Mouse (Mus musculus): ENCODE data around the gene Gucd1. TPM values are rescaled to one million over a fixed set of nuclear protein-coding genes. Genes with fewer than 3 reads are reported as not detected.
"Not testable (repeated sequence)": the region's sequence is repeated elsewhere in the genome, so short reads cannot be mapped to it uniquely, and the experiment has no call there.

Gene Gucd1
- total RNA-seq, 1 experiment = 11.5 TPM

DNA sequence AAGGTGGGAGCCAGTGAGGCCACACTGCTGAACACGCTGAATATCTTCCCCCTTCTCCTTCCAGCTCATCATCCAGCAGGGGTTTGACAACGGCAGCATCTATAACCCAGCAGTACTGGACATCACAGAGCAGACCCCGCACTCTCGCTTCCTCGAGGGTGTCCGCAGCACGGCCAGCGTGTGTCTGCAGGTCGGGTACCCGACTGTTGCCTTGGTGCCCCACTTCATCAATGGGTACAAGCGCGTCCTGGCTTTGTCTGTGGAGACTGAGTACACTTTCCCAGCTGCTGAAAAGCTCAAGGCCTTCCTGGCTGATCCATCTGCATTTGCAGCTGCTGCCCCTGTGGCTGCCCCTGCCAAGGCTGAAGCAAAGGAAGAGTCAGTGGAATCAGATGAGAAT is 165.2 kb downstream of the Gucd1 start:
- no peak overlapping the region for H3K4me3 ChIP-seq (ENCODE audit: insufficient read depth in 1 of 2, low read depth in 1 of 2, low read length in 2 of 2, poor library complexity in 1 of 2, severe bottlenecking in 1 of 2)
- in situ Hi-C loops (cut with MboI; ENCODE audit: low sequenced_read_pairs in 2 of 2, unreplicated experiment in 2 of 2) = no loop called here
- H3K4me1 ChIP-seq (ENCODE audit: control insufficient read depth in 2 of 2, insufficient read depth in 2 of 2, low read length in 2 of 2, poor library complexity in 1 of 2) = no peaks in the 10 kb centered on the region
- H3K36me3 ChIP-seq (ENCODE audit: control insufficient read depth, insufficient read depth, low read length, poor library complexity, severe bottlenecking) = no peaks in the 10 kb centered on the region
- TF ChIP-seq ZC3H11A (IDR thresholded peaks at IDR 0.05; ENCODE audit: borderline replicate concordance, low read depth, low read length) (no peak), ZNF384 (IDR thresholded peaks at IDR 0.05; ENCODE audit: low read depth, low read length) (no peak), HCFC1 (IDR thresholded peaks at IDR 0.05; ENCODE audit: borderline replicate concordance, insufficient read depth, low read length) (no peak), CHD2 (IDR thresholded peaks at IDR 0.05; ENCODE audit: low read depth, low read length) (no peak), MAFK (IDR thresholded peaks at IDR 0.05; ENCODE audit: insufficient read depth, low read depth, low read length) (no peak)
- H3K9me3 ChIP-seq (ENCODE audit: control insufficient read depth, insufficient read depth, low read depth, low read length) = no peaks in the 10 kb centered on the region
- DNase-seq (ENCODE audit: low read depth, low spot score) = no peak
- H3K9ac ChIP-seq (ENCODE audit: insufficient read depth, low read depth, low read length, poor library complexity, severe bottlenecking) = no peak overlapping the region
- no peak overlapping the region for H3K27ac ChIP-seq (ENCODE audit: insufficient read depth, low read depth, low read length, poor library complexity, severe bottlenecking)

DNA sequence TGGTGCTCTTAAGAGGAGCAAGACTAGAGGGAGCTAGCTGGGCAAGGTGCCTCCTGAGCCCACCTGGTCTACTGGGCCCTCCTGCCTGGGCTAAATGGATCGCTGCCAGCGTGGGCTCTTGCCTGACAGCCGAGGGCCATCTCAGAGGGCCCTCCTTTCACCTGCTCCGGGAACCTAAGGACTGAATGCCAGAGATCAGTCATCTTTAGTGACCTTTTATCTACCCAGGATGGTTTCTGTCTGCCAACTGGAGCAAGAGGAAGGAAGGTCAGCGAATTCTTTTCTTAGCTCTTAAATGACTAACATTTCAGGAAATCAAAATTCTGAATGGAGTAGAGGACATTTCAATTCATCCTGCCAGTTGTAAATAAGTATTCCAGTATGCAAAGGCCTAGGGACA is 167.2 kb downstream of the Gucd1 start:
- no peak overlapping the region for H3K9ac ChIP-seq (ENCODE audit: insufficient read depth, low read depth, low read length, poor library complexity, severe bottlenecking)
- H3K36me3 ChIP-seq (ENCODE audit: control insufficient read depth, insufficient read depth, low read length, poor library complexity, severe bottlenecking) = no peaks in the 10 kb centered on the region
- DNase-seq (ENCODE audit: low read depth, low spot score) = no peak
- no peak overlapping the region for H3K4me3 ChIP-seq (ENCODE audit: insufficient read depth in 1 of 2, low read depth in 1 of 2, low read length in 2 of 2, poor library complexity in 1 of 2, severe bottlenecking in 1 of 2)
- TF ChIP-seq ZC3H11A (IDR thresholded peaks at IDR 0.05; ENCODE audit: borderline replicate concordance, low read depth, low read length) (no peak), ZNF384 (IDR thresholded peaks at IDR 0.05; ENCODE audit: low read depth, low read length) (no peak), CHD2 (IDR thresholded peaks at IDR 0.05; ENCODE audit: low read depth, low read length) (no peak), MAFK (IDR thresholded peaks at IDR 0.05; ENCODE audit: insufficient read depth, low read depth, low read length) (no peak), HCFC1 (IDR thresholded peaks at IDR 0.05; ENCODE audit: borderline replicate concordance, insufficient read depth, low read length) (no peak)
- H3K27ac ChIP-seq (ENCODE audit: insufficient read depth, low read depth, low read length, poor library complexity, severe bottlenecking) = no peak overlapping the region
- in situ Hi-C loops (cut with MboI; ENCODE audit: low sequenced_read_pairs in 2 of 2, unreplicated experiment in 2 of 2) = no loop called here
- H3K4me1 ChIP-seq (ENCODE audit: control insufficient read depth in 2 of 2, insufficient read depth in 2 of 2, low read length in 2 of 2, poor library complexity in 1 of 2) = no peaks in the 10 kb centered on the region
- H3K9me3 ChIP-seq (ENCODE audit: control insufficient read depth, insufficient read depth, low read depth, low read length) = no peaks in the 10 kb centered on the region

DNA sequence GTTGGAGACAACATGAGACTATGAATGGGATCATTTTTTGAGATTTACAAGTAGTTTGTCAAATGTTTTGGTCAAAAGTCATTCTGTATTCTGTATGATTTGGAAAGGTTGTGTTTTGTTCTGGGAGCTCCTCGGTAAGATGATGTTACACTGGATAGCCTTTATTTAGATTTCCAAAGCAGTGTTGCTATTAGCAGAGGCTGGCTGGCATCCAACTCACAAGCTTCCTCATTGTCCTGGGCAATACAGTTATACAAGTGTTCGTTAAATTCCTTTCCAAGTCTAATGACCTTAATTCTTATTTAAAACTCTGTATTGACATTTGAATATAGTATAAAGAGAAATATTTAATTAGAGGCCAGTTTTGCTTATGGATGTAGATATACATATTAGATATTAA is 172.5 kb downstream of the Gucd1 start:
- in situ Hi-C loops (cut with MboI; ENCODE audit: low sequenced_read_pairs in 2 of 2, unreplicated experiment in 2 of 2) = no loop called here
- Histone ChIP-seq H3K9me3 (ENCODE audit: control insufficient read depth, insufficient read depth, low read depth, low read length) (no peaks in the 10 kb centered on the region), H3K27ac (ENCODE audit: insufficient read depth, low read depth, low read length, poor library complexity, severe bottlenecking) (no peak overlapping the region), H3K4me1 (ENCODE audit: control insufficient read depth in 2 of 2, insufficient read depth in 2 of 2, low read length in 2 of 2, poor library complexity in 1 of 2) (no peaks in the 10 kb centered on the region), H3K4me3 (ENCODE audit: insufficient read depth in 1 of 2, low read depth in 1 of 2, low read length in 2 of 2, poor library complexity in 1 of 2, severe bottlenecking in 1 of 2) (no peak overlapping the region), H3K36me3 (ENCODE audit: control insufficient read depth, insufficient read depth, low read length, poor library complexity, severe bottlenecking) (no peaks in the 10 kb centered on the region), H3K9ac (ENCODE audit: insufficient read depth, low read depth, low read length, poor library complexity, severe bottlenecking) (no peak overlapping the region)
- no peak for DNase-seq (ENCODE audit: low read depth, low spot score)
- TF ChIP-seq ZNF384 (IDR thresholded peaks at IDR 0.05; ENCODE audit: low read depth, low read length) (no peak), MAFK (IDR thresholded peaks at IDR 0.05; ENCODE audit: insufficient read depth, low read depth, low read length) (no peak), HCFC1 (IDR thresholded peaks at IDR 0.05; ENCODE audit: borderline replicate concordance, insufficient read depth, low read length) (no peak), ZC3H11A (IDR thresholded peaks at IDR 0.05; ENCODE audit: borderline replicate concordance, low read depth, low read length) (no peak), CHD2 (IDR thresholded peaks at IDR 0.05; ENCODE audit: low read depth, low read length) (no peak)

DNA sequence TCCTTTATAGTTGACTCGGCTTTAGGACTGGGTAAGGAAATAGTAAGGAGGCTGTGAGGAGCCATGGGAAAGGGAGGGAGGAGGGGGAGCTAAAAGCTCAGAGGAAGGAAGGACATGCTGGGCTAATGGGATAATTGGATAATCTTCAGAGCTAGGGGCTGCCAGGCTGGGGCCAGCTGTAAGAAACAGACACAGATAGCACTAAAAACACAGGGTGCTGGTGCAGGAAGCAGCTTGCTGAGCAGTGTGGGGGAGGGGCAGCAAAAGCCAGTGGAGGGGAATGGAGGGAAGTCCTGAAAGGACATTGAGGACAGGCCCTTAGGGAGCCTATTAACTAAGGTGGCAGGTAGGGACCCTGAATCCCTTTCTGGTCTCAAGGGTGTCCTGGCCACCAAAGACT is 173.2 kb downstream of the Gucd1 start:
- H3K27ac ChIP-seq (ENCODE audit: insufficient read depth, low read depth, low read length, poor library complexity, severe bottlenecking); H3K9ac ChIP-seq (ENCODE audit: insufficient read depth, low read depth, low read length, poor library complexity, severe bottlenecking); H3K9me3 ChIP-seq (ENCODE audit: control insufficient read depth, insufficient read depth, low read depth, low read length); DNase-seq (ENCODE audit: low read depth, low spot score); H3K36me3 ChIP-seq (ENCODE audit: control insufficient read depth, insufficient read depth, low read length, poor library complexity, severe bottlenecking); in situ Hi-C loops (cut with MboI; ENCODE audit: low sequenced_read_pairs in 2 of 2, unreplicated experiment in 2 of 2); H3K4me1 ChIP-seq (ENCODE audit: control insufficient read depth in 2 of 2, insufficient read depth in 2 of 2, low read length in 2 of 2, poor library complexity in 1 of 2); H3K4me3 ChIP-seq (ENCODE audit: insufficient read depth in 1 of 2, low read depth in 1 of 2, low read length in 2 of 2, poor library complexity in 1 of 2, severe bottlenecking in 1 of 2): not testable (repeated sequence)

DNA sequence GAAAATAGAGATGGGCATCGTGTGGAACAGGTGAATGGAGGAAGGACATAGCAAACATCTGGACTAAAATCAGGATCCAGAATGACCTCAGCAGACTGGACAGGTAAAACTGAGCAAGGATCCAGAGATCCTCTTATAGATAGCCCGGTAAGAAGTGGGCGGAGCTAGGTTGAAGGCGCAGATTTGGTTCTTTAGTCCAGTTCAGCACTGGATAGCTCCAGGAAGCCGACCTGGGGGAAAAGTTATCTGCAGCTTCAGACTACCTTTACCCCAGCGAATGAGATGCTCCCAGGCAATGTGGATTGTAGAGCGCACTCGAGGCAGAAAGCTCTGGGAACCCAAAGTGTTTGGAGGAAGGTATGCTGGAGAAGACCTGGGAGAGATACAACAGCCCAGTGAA is 175.8 kb downstream of the Gucd1 start:
- Histone ChIP-seq H3K9me3 (ENCODE audit: control insufficient read depth, insufficient read depth, low read depth, low read length) (no peaks in the 10 kb centered on the region), H3K4me1 (ENCODE audit: control insufficient read depth in 2 of 2, insufficient read depth in 2 of 2, low read length in 2 of 2, poor library complexity in 1 of 2) (no peaks in the 10 kb centered on the region), H3K4me3 (ENCODE audit: insufficient read depth in 1 of 2, low read depth in 1 of 2, low read length in 2 of 2, poor library complexity in 1 of 2, severe bottlenecking in 1 of 2) (no peak overlapping the region), H3K36me3 (ENCODE audit: control insufficient read depth, insufficient read depth, low read length, poor library complexity, severe bottlenecking) (no peaks in the 10 kb centered on the region), H3K27ac (ENCODE audit: insufficient read depth, low read depth, low read length, poor library complexity, severe bottlenecking) (no peak overlapping the region), H3K9ac (ENCODE audit: insufficient read depth, low read depth, low read length, poor library complexity, severe bottlenecking) (no peak overlapping the region)
- TF ChIP-seq ZNF384 (IDR thresholded peaks at IDR 0.05; ENCODE audit: low read depth, low read length) (no peak), MAFK (IDR thresholded peaks at IDR 0.05; ENCODE audit: insufficient read depth, low read depth, low read length) (no peak), HCFC1 (IDR thresholded peaks at IDR 0.05; ENCODE audit: borderline replicate concordance, insufficient read depth, low read length) (no peak), CHD2 (IDR thresholded peaks at IDR 0.05; ENCODE audit: low read depth, low read length) (no peak), ZC3H11A (IDR thresholded peaks at IDR 0.05; ENCODE audit: borderline replicate concordance, low read depth, low read length) (no peak)
- no peak for DNase-seq (ENCODE audit: low read depth, low spot score)
- in situ Hi-C loops (cut with MboI; ENCODE audit: low sequenced_read_pairs in 2 of 2, unreplicated experiment in 2 of 2) = no loop called here
